Mouse (Mus musculus) bone marrow macrophage, adult 2 months (primary cell): Measurements from ENCODE around the gene Tnfrsf13c. TPM values are rescaled to one million over a fixed set of nuclear protein-coding genes. Genes with fewer than 3 reads are reported as not detected.

ENCODE experiments used
- H3K27ac ChIP-seq: 2 replicates; pipeline ENCODE4 v1.5.1; 2012; ENCODE audit warnings: low read depth, low read length; ENCODE audit not compliant: insufficient read depth
- H3K4me1 ChIP-seq: 2 replicates; pipeline ENCODE4 v1.6.1; 2012; ENCODE audit warnings: low read length; ENCODE audit not compliant: control insufficient read depth, insufficient read depth
- H3K4me3 ChIP-seq: 2 replicates; pipeline ENCODE4 v1.5.1; 2012; ENCODE audit warnings: mild to moderate bottlenecking, low read length, moderate library complexity; ENCODE audit not compliant: insufficient read depth
- CTCF ChIP-seq: IDR thresholded peaks from 2 replicates; pipeline ENCODE4 v1.5.1; 2012; ENCODE audit warnings: low read depth, mild to moderate bottlenecking, low read length, moderate library complexity
- POLR2A ChIP-seq: IDR thresholded peaks from 2 replicates; pipeline ENCODE4 v1.6.1; 2012; ENCODE audit warnings: mild to moderate bottlenecking, low read depth, low read length, borderline replicate concordance
- polyA plus RNA-seq: library from polyadenylated mRNA; stranded (reverse); fragments of >200 nt; gene quantifications from 2 replicates; pipeline ENCODE4 v1.2.4, GENCODE M21; 2012; ENCODE audit not compliant: missing spikeins, insufficient read depth, insufficient read length

Gene Tnfrsf13c
- polyA plus RNA-seq, 1 experiment, result not detected

DNA sequence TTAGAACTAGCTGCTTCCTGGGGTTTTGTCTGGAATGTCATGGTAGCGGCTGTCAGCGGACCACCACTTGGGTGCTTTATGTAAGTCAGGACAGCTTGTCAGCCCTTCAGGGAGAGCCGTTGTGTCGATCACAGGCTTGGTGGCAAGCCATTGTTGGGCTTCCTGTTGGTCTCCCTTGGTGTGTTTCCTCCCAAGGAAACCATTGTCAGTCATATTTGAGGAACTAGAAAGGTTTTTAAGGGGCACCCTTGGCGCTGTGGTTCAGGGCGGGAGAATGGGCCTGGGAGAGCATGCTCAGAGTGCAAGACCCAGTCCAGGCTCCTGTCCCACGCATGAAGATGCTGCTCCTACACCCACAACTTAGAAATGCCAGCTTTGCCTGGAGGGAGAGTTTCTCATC lies 25.8 kb downstream of the Tnfrsf13c start:
- Histone ChIP-seq H3K4me3 (no peak overlapping the region), H3K27ac (no peak overlapping the region), H3K4me1 (peaks cover 6% of the 10 kb centered on the region)
- no peak for TF ChIP-seq CTCF

DNA sequence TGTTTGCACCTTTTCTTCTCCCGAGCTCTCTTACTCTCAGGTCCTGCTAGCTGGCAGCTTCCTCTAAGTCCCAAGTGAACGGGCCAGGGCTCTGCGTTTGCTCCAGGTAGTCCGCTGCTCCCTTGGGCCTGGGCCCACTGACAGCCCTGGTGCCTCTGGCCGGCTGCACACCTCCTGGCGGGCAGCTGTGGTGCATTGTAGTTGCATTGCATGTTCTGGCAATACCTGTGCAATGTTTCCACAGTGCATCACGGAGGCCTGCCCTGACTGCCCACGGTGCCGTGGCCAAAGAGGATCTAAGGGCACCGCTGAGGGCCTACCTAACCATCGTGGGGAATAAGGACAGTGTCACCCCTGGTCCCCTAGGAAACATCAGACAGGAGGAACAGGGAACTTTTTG lies 26.2 kb downstream of the Tnfrsf13c start:
- TF ChIP-seq POLR2A, result no peak
- peaks cover 6% of the 10 kb centered on the region for H3K4me1 ChIP-seq
- no peak overlapping the region for H3K4me3 ChIP-seq
- no peak overlapping the region for H3K27ac ChIP-seq

DNA sequence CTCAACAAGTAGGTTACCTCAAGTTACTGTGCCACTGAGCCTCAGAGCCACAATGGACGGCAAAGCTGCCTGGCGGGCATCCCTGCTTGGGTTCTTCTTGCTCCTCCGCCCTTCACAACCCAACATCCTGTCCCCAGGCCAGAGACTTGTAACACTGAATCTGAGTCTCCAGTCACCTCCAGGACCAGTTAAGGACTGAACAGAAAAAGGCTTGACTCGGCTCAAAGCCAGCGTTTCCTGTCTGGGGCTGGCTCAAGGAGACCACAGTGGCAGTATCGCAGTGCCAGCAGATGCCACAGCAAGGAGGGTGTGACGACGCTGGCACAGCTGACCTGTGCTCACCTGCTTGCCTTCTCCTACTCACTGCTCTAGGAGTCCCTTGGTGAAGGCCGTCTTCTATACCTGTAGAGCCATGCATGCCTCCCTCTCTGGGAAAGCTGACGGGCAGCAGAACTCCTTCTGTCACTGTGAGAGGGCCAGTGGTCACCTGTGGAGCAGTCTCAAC lies 26.9 kb downstream of the Tnfrsf13c start:
- Histone ChIP-seq H3K27ac (no peak overlapping the region), H3K4me1 (peaks cover 6% of the 10 kb centered on the region), H3K4me3 (no peak overlapping the region)
- no peak for TF ChIP-seq CTCF
- TF ChIP-seq POLR2A, result no peak

DNA sequence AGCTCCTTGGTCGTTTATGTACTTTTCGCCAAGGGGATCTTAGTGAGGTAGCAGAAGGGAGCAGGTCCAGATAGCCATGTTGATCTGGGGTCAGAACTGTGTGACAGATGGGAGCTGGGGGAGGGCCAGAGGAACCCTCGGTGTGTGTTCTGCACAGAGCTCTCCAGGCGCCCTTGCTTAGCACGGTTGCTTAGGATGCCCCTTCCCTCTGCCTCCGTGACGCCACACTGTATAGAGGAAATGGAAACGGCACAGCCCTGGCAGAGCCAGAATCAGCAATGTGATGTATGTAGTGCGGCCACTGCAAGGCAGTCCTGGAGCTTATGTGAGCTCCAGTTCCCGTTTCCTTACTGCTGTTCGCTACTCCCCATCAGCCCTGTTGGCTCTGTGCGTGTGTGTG lies 27.9 kb downstream of the Tnfrsf13c start:
- H3K4me3 ChIP-seq, result no peak overlapping the region
- peaks cover 6% of the 10 kb centered on the region for H3K4me1 ChIP-seq
- no peak overlapping the region for H3K27ac ChIP-seq
- TF ChIP-seq CTCF (no peak), POLR2A (no peak)

- Histone ChIP-seq H3K4me3 (no peak overlapping the region), H3K4me1 (no peaks in the 10 kb centered on the region), H3K27ac (no peak overlapping the region)
- TF ChIP-seq POLR2A, result no peak
- no peak for TF ChIP-seq CTCF
Observed at GRCm38 (mm10) chr15:82192617-82193016, 31.6 kb downstream of the Tnfrsf13c start.

GRCm38 (mm10) chr15:82188481-82189240 lies 35.5 kb downstream of the Tnfrsf13c start:
- Histone ChIP-seq H3K4me3 (no peak overlapping the region), H3K4me1 (no peaks in the 10 kb centered on the region), H3K27ac (no peak overlapping the region)
- TF ChIP-seq POLR2A (no peak), CTCF (no peak)

DNA sequence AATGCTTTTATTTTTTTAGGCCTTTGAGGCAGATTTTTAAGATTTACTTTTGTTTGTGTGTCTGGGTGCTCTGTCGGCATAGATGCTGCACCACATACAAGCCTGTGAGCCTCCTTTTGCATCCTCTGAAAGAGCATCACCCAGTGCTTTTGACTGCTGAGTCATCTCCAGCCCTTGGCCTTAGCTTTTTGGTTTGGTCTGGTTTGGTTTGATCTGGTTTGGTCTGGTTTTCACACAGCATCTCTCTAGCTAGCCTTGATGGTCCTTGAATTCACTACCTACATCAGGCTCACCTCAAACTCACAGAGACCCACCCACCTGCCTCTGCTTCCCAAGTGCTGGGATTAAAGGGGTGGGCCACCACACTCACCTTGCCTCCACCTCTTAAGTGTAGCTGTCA lies 36.2 kb downstream of the Tnfrsf13c start:
- no peak overlapping the region for H3K27ac ChIP-seq

DNA sequence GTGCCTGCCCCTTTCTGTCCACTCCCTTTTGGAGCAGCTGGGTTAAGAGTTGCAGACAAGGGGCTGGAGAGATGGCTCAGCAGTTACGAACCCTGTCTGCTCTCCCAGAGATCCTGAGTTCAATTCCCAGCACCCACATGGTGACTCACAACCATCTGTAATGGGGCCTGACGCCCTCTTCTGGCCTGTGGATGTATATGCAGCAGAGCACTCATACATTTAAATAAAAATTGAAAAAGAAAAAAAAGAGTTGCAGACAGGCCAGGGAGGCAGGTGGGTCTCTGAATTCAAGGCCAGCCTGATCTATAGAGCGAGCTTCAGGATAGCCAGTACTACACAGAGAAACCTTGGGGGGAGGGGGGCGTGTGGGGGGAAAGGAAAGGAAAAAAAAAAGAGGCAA lies 36.8 kb downstream of the Tnfrsf13c start:
- no peak overlapping the region for H3K27ac ChIP-seq
- H3K4me3 ChIP-seq, result no peak overlapping the region
- H3K4me1 ChIP-seq, result no peaks in the 10 kb centered on the region
- TF ChIP-seq POLR2A (no peak), CTCF (no peak)

More for the DNA sequence above, 36.2 kb downstream of the Tnfrsf13c start:
- no peak for TF ChIP-seq POLR2A
- TF ChIP-seq CTCF, result no peak
- H3K4me1 ChIP-seq, result no peaks in the 10 kb centered on the region
- no peak overlapping the region for H3K4me3 ChIP-seq

GRCm38 (mm10) chr15:82186931-82187330 lies 37.2 kb downstream of the Tnfrsf13c start:
- Histone ChIP-seq H3K4me3 (no peak overlapping the region), H3K4me1 (no peaks in the 10 kb centered on the region), H3K27ac (no peak overlapping the region)
- TF ChIP-seq POLR2A (no peak), CTCF (no peak)

GRCm38 (mm10) chr15:82186131-82186530 lies 38.0 kb downstream of the Tnfrsf13c start:
- no peak overlapping the region for H3K27ac ChIP-seq
- no peak for TF ChIP-seq POLR2A
- no peak for TF ChIP-seq CTCF
- H3K4me1 ChIP-seq, result no peaks in the 10 kb centered on the region
- H3K4me3 ChIP-seq, result no peak overlapping the region

- Histone ChIP-seq H3K4me1 (no peaks in the 10 kb centered on the region), H3K27ac (no peak overlapping the region), H3K4me3 (no peak overlapping the region)
- TF ChIP-seq CTCF (no peak), POLR2A (no peak)
Observed at GRCm38 (mm10) chr15:82185062-82185783, 38.9 kb downstream of the Tnfrsf13c start.
